Mouse (Mus musculus): Measurements from ENCODE around the gene Rab42. TPM values are rescaled to one million over a fixed set of nuclear protein-coding genes. Genes with fewer than 3 reads are reported as not detected.

Rab42 gene
- polyA plus RNA-seq, 1 experiment from 2014 or later, result 1.5 TPM

DNA sequence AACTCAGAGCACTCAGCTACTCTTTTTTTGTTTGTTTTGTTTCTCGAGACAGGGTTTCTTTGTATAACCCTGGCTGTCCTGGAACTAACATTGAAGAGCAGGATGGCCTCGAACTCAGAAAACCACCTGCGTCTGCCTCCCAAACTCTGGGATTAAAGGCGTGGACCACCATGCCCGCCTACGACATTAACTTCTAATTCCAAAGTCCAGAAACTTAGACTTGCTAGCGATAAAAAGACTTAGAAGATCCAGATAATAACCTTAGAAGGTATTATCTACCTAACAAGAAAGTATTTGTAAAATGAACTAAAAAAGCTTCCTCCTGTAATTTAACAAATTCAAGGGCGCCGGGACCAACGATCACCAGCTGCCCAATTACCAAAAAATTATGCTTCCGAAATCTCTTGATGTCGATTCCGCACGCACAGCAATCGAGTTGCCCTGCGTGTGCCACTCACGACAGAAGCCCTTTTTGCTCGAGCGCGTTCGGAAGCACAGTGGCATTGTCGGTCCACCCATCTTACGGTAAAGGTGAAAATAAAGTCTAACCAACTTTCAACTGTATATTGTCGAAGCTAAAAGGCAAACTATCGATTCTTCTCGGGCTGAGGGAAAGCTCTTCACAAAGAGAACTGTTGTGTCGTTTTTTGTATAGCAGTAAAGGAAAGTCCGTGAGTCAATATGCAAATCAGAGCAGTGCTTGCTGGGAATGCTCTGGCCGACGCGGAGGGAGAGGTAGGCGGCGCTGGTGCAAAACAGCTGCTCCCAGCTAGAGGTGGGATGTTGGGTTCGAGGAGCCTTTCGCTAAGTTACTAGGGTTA is 33.2 kb downstream of the Rab42 start:
- no peaks in the 10 kb centered on the region for H3K27me3 ChIP-seq
- H3K9ac ChIP-seq, result peak overlapping the region; percentile 54
- peak overlapping the region; percentile 47 for H3K4me3 ChIP-seq
- H3K36me3 ChIP-seq, result no peaks in the 10 kb centered on the region
- no peaks in the 10 kb centered on the region for H3K9me3 ChIP-seq (replicated peaks)
- peak overlapping the region; percentile 85 for H3K27ac ChIP-seq
- peak overlapping the region; percentile 72 for H3K4me2 ChIP-seq
- peak; percentile 69 for ATAC-seq (replicated peaks; ENCODE audit: insufficient number of reproducible peaks, insufficient read depth, low FRiP score, low read depth)
- H3K4me1 ChIP-seq (replicated peaks), result peaks cover 14% of the 10 kb centered on the region
- WGBS, result under 1% methylated on average over 35 of the region's 35 CpGs

DNA sequence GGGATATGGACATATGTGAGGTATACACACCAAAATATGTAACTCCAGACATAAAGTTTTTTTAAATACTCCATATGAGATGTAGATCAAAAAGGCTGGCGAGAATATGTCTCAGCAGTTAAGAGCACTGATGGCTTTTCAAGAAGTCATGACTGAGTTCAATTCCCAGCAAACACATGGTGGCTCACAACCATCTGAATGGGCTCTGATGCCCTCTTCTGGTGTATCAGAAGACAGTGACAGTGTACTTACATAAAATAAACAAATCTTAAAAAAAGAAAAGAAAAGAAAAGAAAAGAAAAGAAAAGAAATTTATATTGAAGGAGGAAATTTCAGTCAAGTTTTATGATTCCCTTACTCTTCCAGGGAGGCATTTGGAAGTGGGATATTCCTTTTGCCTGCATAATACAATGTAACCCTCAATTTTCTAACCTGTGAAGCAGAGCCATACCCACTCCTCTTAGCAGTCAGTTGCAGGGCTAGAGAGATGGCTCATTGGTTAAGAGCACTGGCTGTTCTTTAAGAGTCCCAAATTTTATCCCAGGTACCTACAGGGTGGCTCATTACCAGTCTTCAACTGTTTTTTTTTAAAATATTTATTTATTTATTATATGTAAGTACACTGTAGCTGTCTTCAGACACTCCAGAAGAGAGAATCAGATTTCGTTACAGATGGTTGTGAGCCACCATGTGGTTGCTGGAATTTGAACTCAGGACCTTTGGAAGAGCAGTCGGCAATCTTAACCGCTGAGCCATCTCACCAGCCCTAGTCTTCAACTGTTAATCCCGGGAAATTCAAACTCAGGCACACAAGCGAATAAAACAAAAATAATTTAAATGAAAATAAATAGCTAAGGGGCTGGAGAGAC is 34.1 kb downstream of the Rab42 start:
- WGBS, result 12% methylated on average over 6 of the region's 6 CpGs
- Histone ChIP-seq H3K36me3 (no peaks in the 10 kb centered on the region), H3K9me3 (replicated peaks) (no peaks in the 10 kb centered on the region), H3K4me2 (peak overlapping the region; percentile 72; the same call in 1 of the 2 replicates), H3K4me1 (replicated peaks) (peaks cover 13% of the 10 kb centered on the region), H3K27me3 (no peaks in the 10 kb centered on the region), H3K4me3 (peak overlapping the region; percentile 4; the same call in 1 of the 2 replicates), H3K27ac (peak overlapping the region; percentile 85), H3K9ac (no peak overlapping the region)
- ATAC-seq (replicated peaks; ENCODE audit: insufficient number of reproducible peaks, insufficient read depth, low FRiP score, low read depth), result no peak

DNA sequence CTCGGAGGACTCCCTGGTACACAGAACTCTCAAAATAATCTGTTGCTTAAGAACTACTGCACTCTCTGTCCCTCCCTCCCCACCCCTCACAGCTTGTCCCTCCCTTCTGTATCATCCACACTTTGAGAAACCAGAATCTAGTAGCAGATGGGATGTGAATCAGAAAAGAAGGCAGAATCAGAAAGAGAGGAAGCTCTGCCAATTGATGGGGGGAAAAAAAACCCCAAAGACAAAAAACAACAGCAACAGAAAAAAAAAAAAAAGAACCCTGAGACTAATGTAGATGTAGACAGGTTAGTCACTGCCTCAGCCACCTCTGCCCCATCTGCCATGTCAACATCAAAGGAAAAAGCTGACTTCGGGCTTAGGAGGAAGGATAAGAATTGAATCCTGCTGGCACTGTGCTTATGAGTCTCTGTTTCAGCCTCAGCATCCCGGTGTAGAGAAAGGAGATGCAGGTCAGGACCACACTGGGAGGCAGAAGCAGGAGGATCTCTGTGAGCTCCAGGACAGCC is 36.3 kb downstream of the Rab42 start:
- no peak overlapping the region for H3K9ac ChIP-seq
- H3K27ac ChIP-seq, result no peak overlapping the region
- H3K4me2 ChIP-seq, result no peak overlapping the region
- H3K27me3 ChIP-seq, result no peaks in the 10 kb centered on the region
- 71% methylated on average over 3 of the region's 3 CpGs for WGBS
- H3K36me3 ChIP-seq, result no peaks in the 10 kb centered on the region
- no peak overlapping the region for H3K4me3 ChIP-seq
- H3K9me3 ChIP-seq (replicated peaks), result no peaks in the 10 kb centered on the region
- ATAC-seq (replicated peaks; ENCODE audit: insufficient number of reproducible peaks, insufficient read depth, low FRiP score, low read depth), result no peak
- H3K4me1 ChIP-seq (replicated peaks), result peaks cover 4% of the 10 kb centered on the region; the same call in 1 of the 2 replicates

DNA sequence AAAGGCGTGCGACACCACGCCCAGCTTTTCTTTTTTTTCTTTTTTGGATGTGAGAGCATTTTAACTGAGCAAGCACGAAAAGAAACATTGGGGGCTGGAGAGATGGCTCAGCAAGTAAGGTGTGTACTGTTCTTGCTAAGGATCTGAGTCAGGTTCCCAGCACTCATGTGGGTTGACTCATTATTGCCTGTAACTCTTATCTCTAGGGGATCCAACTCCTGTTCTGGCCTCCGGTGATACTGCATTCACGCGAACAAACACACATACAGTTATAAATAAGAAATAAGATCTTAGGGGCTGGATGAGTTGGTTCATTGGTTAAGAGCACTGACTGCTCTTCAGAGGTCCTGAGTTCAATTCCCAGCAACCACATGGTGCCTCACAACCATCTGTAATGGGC is 39.9 kb downstream of the Rab42 start:
- no peak overlapping the region for H3K27ac ChIP-seq
- no peaks in the 10 kb centered on the region for H3K9me3 ChIP-seq (replicated peaks)
- no peaks in the 10 kb centered on the region for H3K36me3 ChIP-seq
- no peak overlapping the region for H3K4me3 ChIP-seq
- no peak overlapping the region for H3K9ac ChIP-seq
- 91% methylated on average over 7 of the region's 7 CpGs for WGBS
- no peak overlapping the region for H3K4me2 ChIP-seq
- peaks cover 13% of the 10 kb centered on the region for H3K4me1 ChIP-seq (replicated peaks)
- ATAC-seq (replicated peaks; ENCODE audit: insufficient number of reproducible peaks, insufficient read depth, low FRiP score, low read depth), result no peak
- H3K27me3 ChIP-seq, result no peaks in the 10 kb centered on the region

DNA sequence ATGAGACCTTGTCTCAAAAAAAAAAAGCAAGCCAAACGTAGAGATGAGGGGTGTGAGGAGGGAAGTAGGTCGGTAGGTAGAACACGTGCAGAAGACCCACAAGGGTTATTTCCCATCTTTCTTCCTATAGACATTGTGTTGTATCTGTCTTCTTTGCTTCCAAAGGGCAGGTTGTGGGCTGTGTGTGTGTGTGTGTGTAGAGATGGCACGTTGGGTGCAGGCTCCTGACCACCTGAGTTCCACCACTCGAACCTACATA is 40.9 kb downstream of the Rab42 start:
- Histone ChIP-seq H3K4me2 (peak overlapping the region; percentile 79), H3K4me1 (replicated peaks) (peaks cover 13% of the 10 kb centered on the region), H3K4me3 (peak overlapping the region; percentile 82; the same call in 1 of the 2 replicates), H3K9me3 (replicated peaks) (no peaks in the 10 kb centered on the region), H3K36me3 (no peaks in the 10 kb centered on the region), H3K27me3 (no peaks in the 10 kb centered on the region), H3K27ac (no peak overlapping the region), H3K9ac (no peak overlapping the region)
- 81% methylated on average over 5 of the region's 5 CpGs for WGBS
- no peak for ATAC-seq (replicated peaks; ENCODE audit: insufficient number of reproducible peaks, insufficient read depth, low FRiP score, low read depth)

DNA sequence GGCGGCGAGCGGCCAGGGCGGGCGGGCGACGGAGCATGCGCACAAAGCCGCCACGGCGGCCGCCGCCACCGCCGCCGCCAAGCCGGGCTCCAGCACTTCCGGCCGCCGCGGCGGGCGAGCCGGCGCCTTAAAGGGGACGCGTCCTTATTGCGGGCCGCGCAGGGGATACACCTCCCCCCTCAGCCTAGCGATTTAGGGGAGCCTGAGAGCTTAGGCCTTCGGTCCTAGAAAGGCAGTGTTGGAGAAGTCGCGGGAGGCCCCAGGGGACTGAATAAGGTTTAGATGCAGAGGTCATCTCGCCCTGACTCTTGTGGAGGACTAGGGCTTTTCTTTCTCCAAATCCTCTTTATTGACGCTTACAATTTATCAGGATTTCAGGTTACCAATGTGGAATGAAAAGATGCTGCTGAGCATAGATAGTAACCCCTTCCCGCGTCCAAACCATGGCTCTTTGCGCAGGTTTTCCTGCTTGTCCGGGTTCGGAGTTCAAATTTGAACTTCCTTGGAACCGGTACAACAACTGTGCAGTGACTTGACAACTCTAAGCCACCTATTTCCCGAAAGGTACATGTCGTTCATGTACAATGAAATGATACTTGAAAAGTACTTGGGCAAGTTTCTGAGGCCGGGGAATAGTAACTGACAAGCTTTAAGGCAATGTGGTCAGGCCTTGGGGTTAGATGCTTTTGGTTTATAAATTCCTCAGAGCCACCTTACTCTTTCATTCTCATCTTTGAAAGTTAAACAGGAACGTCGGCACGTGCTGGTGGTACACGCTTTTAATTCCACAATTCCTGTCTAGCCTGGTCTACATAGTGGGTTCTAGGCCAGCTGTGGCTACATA is 41.4 kb downstream of the Rab42 start, which contains the start of gene Gmeb1:
Gene Gmeb1, minus strand, starts transcription at position 89 of the 844 bp plus-strand sequence.
- peak within 1 kb of the TSS; percentile 96 for H3K9ac ChIP-seq
- no peaks in the 10 kb centered on the region for H3K27me3 ChIP-seq
- H3K4me2 ChIP-seq, result peak within 1 kb of the TSS; percentile 79
- ATAC-seq (replicated peaks; ENCODE audit: insufficient number of reproducible peaks, insufficient read depth, low FRiP score, low read depth), result peak; percentile 86
- peak within 1 kb of the TSS; percentile 97 for H3K27ac ChIP-seq
- peaks cover 13% of the 10 kb centered on the region for H3K4me1 ChIP-seq (replicated peaks)
- WGBS, result 12% methylated on average over 42 of the region's 49 CpGs
- peak within 1 kb of the TSS; percentile 82 for H3K4me3 ChIP-seq
- no peaks in the 10 kb centered on the region for H3K36me3 ChIP-seq
- no peaks in the 10 kb centered on the region for H3K9me3 ChIP-seq (replicated peaks)

DNA sequence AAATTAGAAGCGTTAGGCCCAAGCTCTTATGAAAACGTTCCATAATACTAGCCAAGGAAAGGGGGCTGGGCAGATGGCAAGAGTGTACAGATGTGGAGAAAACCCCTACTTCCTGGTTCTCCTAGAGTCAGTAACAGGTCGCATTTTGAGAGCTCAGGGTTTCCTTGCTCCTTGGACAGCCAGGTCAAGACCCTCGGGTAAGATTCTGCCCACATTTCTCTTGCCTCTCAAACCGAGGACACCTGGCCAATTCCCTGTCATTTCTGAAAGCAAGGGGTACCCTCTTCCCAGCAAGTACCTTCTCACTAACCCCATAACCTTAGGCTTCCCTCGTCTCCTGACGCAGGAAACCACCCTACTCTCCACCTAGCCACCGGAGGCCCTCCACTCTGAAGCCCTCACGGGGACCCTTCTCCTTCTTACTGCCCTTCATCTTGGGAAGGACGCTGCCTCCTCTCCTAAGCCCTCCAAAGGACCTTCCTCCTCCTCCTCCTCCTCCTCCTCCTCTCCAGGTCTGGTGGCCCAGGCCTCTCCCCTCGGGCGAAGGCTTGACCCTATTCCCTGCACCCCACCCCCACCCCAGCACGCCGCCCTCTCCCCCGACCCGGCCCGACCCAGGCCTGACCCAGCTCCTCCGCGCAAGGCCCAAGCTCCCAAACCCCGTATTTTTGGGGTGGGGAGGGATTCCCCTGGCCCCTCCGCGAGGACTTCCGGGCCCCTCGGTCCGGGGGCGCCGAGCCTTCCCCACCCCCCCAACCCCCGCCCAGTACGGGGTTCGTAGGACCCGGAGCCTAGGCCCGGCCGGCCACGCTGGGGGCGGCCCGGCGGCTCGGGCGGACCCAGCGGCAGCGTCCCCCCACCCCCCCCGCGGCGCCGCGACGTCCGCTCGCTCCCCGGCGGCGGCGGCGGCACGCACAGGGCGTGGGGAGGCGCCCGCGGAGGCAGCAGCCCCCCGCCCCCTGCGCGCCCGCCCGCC is 42.5 kb downstream of the Rab42 start:
- no peaks in the 10 kb centered on the region for H3K27me3 ChIP-seq
- H3K27ac ChIP-seq, result peak overlapping the region; percentile 97
- peak overlapping the region; percentile 96 for H3K9ac ChIP-seq
- H3K4me2 ChIP-seq, result peak overlapping the region; percentile 79
- ATAC-seq (replicated peaks; ENCODE audit: insufficient number of reproducible peaks, insufficient read depth, low FRiP score, low read depth), result peak; percentile 85
- WGBS, result 1% methylated on average over 46 of the region's 64 CpGs
- no peaks in the 10 kb centered on the region for H3K9me3 ChIP-seq (replicated peaks)
- no peaks in the 10 kb centered on the region for H3K36me3 ChIP-seq
- H3K4me3 ChIP-seq, result peak overlapping the region; percentile 82
- H3K4me1 ChIP-seq (replicated peaks), result peaks cover 17% of the 10 kb centered on the region

DNA sequence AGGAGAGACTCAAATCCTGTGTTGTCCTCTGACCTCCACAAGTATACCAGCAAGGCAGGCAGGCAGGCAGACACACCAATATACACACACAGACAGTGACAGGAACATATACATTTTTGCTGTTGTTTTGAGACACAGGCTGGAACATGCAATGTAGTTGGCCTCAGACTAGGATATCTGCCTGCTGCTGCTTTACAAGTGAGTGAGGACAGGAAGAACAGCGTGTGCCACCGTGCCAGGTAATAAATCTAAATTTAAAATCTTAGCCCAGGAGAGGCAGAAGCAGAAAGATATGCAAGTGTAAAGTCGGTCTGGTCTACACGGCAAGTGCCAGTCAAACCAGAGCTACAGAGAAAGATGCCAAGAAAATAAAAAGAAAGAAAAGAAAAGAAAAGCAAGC is 43.9 kb downstream of the Rab42 start:
- Histone ChIP-seq H3K9me3 (replicated peaks) (no peaks in the 10 kb centered on the region), H3K36me3 (no peaks in the 10 kb centered on the region), H3K4me1 (replicated peaks) (peaks cover 20% of the 10 kb centered on the region), H3K4me3 (peak overlapping the region; percentile 82), H3K27me3 (no peaks in the 10 kb centered on the region), H3K27ac (peak overlapping the region; percentile 97), H3K9ac (peak overlapping the region; percentile 96; the same call in 1 of the 2 replicates), H3K4me2 (peak overlapping the region; percentile 79)
- 45% methylated on average over 4 of the region's 4 CpGs for WGBS
- ATAC-seq (replicated peaks; ENCODE audit: insufficient number of reproducible peaks, insufficient read depth, low FRiP score, low read depth), result no peak

DNA sequence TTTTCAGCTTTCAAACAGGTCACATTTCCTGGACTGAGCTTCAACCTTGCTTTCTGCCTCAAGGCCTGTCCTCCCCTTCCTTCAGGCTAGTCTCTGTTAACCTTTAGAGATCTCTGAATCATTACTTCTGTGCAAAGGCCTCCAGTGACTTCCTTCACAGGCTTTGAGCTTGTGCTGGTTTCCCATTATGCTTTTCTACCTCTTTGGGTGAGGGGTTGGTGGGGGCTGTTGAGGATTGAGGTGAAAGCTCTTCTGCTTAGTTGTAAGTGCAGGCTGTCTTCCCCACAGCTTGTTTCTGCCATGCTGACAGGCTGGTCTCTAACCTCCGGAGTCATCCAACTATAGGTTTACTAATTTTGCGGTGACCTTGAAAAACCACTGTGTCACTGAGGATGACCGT is 46.8 kb downstream of the Rab42 start:
- peak overlapping the region; percentile 17; the same call in 1 of the 2 replicates for H3K27ac ChIP-seq
- no peak overlapping the region for H3K4me3 ChIP-seq
- H3K4me2 ChIP-seq, result no peak overlapping the region
- peaks cover 6% of the 10 kb centered on the region for H3K36me3 ChIP-seq
- H3K4me1 ChIP-seq (replicated peaks), result peaks cover 28% of the 10 kb centered on the region
- no peaks in the 10 kb centered on the region for H3K27me3 ChIP-seq
- ATAC-seq (replicated peaks; ENCODE audit: insufficient number of reproducible peaks, insufficient read depth, low FRiP score, low read depth), result no peak
- H3K9me3 ChIP-seq (replicated peaks), result no peaks in the 10 kb centered on the region
- 0 out of 2 replicates have a peak overlapping the region, but pooled peaks have one; percentile 1 for H3K9ac ChIP-seq
- WGBS, result 74% methylated on average over 3 of the region's 3 CpGs

DNA sequence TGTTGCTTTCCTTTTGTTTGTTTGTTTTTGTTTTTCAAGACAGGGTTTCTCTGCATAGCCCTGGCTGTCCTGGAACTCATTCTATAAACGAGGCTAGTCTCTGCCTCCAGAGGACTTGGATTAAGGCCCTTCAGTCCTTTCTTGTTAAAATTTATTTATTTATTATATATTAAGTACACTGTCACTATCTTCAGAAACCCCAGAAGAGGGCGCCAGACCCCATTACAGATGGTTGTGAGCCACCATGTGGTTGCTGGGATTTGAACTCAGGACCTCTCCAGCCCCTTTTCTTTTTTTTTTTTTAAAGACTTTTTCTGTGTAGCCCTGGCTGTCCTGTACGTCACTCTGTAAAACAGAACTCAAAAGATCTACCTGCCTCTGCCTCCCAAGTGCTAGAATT is 48.2 kb downstream of the Rab42 start:
- Histone ChIP-seq H3K9ac (no peak overlapping the region), H3K27ac (no peak overlapping the region), H3K4me1 (replicated peaks) (peaks cover 27% of the 10 kb centered on the region), H3K4me3 (no peak overlapping the region), H3K27me3 (no peaks in the 10 kb centered on the region), H3K36me3 (peaks cover 19% of the 10 kb centered on the region), H3K4me2 (no peak overlapping the region), H3K9me3 (replicated peaks) (no peaks in the 10 kb centered on the region)
- ATAC-seq (replicated peaks; ENCODE audit: insufficient number of reproducible peaks, insufficient read depth, low FRiP score, low read depth), result no peak
- 84% methylated on average over 3 of the region's 3 CpGs for WGBS

All from heart, embryonic 15.5 days (tissue).